Mouse (Mus musculus) gastrocnemius, adult 2 months (tissue): Measurements from ENCODE around the gene Usp32. TPM values are rescaled to one million over a fixed set of nuclear protein-coding genes. Genes with fewer than 3 reads are reported as not detected.

ENCODE experiments used
- DNase-seq: peaks from one replicate; pipeline ENCODE4 v3.0.0; 2022
- H3K27ac ChIP-seq: fragments of 200-600 bp; 2 replicates; pipeline ENCODE4 v1.8.1; 2022; ENCODE audit warnings: mild to moderate bottlenecking
- H3K4me3 ChIP-seq: fragments of 200-600 bp; 2 replicates; pipeline ENCODE4 v1.8.1; 2022; ENCODE audit warnings: mild to moderate bottlenecking, moderate library complexity
- CTCF ChIP-seq: fragments of 200-600 bp; IDR thresholded peaks from 2 replicates; pipeline ENCODE4 v1.8.1; 2022; ENCODE audit warnings: antibody characterized with exemption, mild to moderate bottlenecking, moderate library complexity
- intact Hi-C: fragments of 180-260 bp; cut with DNase I; formaldehyde crosslinking; loops from one replicate; pipeline ENCODE4 v1.15.1; 2025
- long read RNA-seq, 2 experiments: library from polyadenylated mRNA; stranded (forward); transcript quantifications; one replicate each; pipeline ENCODE4 v2.0.0; 2021
- total RNA-seq, 2 experiments: library from RNA; stranded (reverse); gene quantifications; 2 replicates each; pipeline ENCODE4 v1.2.3; 2021

The Usp32 gene
- 10 to 100 TPM; 11.3 to 12.0 TPM for total RNA-seq
- long read RNA-seq, experiment 1, partial matches to known transcripts = 2 of 3 reads
- long read RNA-seq, experiment 1, other reads (novel, unspliced or antisense) = 1 of 3 reads
- long read RNA-seq, experiment 2, partial matches to known transcripts = 1 of 1 reads
- long read RNA-seq, experiment 2, other reads (novel, unspliced or antisense) = 0 of 1 reads

DNA sequence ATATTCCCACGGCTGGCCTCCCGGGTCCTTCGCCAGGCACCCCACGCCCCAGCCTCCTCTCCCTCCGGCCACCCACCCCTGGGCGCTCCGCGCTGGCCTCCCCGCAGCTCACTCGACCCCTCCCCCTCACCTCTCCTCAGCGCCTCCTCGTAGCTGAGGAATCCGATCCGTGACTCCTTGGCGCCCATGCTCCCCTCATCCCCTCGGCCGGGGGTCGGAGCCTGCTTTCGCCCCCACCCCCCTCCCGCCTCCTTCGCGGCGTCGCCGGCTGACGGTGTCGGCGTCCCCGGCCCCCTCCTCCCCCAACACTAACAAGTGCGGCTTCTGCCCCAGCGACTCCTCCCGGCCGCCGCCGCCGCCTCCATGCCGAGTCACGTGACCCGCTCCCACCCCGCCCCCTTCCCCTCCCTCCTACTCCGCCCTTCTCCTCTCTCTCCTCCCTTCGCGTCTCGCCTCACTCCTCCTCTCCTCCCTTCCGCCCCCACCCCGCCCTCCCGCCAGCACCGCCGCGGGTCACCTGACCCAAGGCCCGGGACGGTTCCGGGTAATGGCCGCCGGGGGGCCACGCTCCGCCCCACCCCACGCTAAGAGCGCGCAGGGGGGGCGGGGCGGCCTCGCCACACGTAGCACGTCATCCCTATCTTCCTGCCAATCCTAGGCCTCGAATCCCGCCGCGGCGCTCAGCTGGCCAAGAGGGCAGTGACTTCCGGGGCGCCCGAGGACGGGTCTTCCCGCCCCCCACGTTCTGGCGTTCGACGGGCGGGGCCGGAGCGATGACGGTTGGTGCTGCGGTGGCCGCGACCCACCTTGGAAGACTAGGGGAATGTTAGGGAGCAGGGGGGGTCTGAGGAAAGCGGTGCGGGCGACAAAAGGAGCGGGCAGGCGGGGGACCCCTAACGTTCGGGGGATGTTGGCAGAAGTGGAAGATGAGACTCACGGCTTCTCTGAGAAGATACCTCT is at the start of gene Usp32:
TSS of gene Usp32 (minus strand) at position 581 of the 960 bp plus-strand sequence.
- no peak for TF ChIP-seq CTCF
- H3K4me3 ChIP-seq = peak within 1 kb of the TSS; percentile 94
- peak within 1 kb of the TSS; percentile 96 for H3K27ac ChIP-seq
- intact Hi-C loops = loop anchor here (10.0 kb wide), 1 partner anchor 265 kb away; the partner anchor contains the start of gene Ggnbp2
- peak; percentile 98 for DNase-seq

DNA sequence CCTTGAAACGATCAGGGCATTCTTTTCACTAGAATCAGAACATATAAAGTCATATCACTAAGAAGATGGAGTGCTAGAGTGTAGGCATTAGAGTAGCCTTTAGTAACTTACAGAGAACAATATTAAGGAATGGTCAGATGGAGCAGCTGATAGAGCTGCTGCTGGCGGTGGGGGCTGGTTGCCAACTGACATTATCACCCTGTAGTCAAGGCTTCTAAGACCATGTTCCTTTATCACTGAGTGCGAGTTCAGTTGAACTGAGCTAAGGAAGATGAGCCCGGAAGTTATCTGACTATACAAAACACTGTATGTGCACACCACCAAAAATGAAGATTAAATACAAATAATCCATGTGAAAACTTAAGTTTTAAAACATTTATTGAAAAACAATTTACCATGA is 49.1 kb upstream of the Usp32 start:
- no peak overlapping the region for H3K27ac ChIP-seq
- no peak for DNase-seq
- TF ChIP-seq CTCF = no peak
- intact Hi-C loops = no loop called here
- no peak overlapping the region for H3K4me3 ChIP-seq

DNA sequence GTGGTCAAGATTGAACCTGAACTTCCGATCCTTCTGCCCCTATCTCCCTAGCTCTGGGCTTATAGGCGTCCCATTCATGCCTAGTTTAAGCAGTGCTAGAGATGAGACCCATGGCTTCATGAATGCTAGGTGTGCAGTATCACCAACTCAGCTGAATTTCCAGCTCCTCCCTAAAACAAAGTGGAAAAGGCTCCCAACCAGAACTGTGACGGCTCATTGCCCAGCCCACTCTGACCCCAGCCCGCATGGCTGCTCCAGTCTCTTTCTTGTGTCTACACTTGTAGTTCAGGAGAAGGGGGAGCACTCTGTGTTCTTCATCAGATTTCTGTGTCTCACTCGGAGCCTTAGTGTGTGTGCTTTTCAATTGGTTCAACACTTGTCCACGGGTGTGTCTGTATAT is 44.9 kb upstream of the Usp32 start:
- no peak overlapping the region for H3K27ac ChIP-seq
- TF ChIP-seq CTCF = no peak
- no peak overlapping the region for H3K4me3 ChIP-seq
- no peak for DNase-seq
- intact Hi-C loops = loop anchor here (5.0 kb wide), 1 partner anchor 268 kb away; the partner anchor contains the start of gene Znhit3

- peak; percentile 34 for DNase-seq
- intact Hi-C loops = loop anchor here (5.0 kb wide), 1 partner anchor 267 kb away; the partner anchor contains the start of gene Znhit3
- Histone ChIP-seq H3K4me3 (no peak overlapping the region), H3K27ac (no peak overlapping the region)
- TF ChIP-seq CTCF = peak; percentile 68
Measured at GRCm38 (mm10) chr11:85184082-85184481, 44.1 kb upstream of the Usp32 start.

- DNase-seq = peak; percentile 19
- TF ChIP-seq CTCF = no peak
- Histone ChIP-seq H3K4me3 (peak overlapping the region; percentile 76), H3K27ac (0 out of 2 replicates have a peak overlapping the region, but pooled peaks have one; percentile 46)
- intact Hi-C loops = loop anchor here (5.0 kb wide), 1 partner anchor 266 kb away; the partner anchor contains the start of gene Znhit3
Measured at GRCm38 (mm10) chr11:85183284-85183779, 43.4 kb upstream of the Usp32 start.

DNA sequence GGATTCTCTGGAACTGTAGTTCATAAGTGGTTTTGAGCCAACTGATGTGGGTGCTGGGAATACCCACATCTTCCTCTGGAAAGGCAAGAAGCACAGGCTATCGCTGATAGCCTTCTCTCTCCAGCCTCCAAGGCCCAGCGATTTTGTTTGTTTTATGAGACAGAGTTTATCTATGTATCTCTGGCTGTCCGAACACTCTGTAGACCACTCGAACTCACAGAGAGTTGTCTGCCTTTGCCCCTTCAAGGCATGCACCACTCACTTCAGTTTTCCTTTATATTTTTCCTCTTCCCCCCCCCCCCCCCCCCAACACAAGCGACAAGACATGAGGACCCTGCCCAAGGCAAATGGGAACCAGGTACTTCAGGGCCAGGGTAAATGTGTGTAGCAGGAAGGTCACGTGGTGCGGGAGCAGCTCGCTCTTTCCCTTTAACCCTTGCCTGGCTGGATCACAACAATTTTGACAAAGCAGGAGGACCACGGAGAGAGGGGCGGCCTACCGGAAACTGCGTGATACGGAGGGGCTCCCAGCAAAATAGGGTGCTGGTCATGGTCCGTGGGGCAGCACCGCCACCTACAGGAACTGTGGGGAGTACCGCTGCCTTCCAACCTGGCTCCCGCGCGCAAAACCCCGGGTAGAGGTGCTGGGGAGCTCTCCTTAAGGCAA is 42.8 kb upstream of the Usp32 start:
- intact Hi-C loops = loop anchor here (5.0 kb wide), 1 partner anchor 265 kb away; the partner anchor contains the start of gene Znhit3
- DNase-seq = peak; percentile 69
- peak; percentile 78 for TF ChIP-seq CTCF
- Histone ChIP-seq H3K4me3 (peak overlapping the region; percentile 76), H3K27ac (peak overlapping the region; percentile 46; the same call in 1 of the 2 replicates)

DNA sequence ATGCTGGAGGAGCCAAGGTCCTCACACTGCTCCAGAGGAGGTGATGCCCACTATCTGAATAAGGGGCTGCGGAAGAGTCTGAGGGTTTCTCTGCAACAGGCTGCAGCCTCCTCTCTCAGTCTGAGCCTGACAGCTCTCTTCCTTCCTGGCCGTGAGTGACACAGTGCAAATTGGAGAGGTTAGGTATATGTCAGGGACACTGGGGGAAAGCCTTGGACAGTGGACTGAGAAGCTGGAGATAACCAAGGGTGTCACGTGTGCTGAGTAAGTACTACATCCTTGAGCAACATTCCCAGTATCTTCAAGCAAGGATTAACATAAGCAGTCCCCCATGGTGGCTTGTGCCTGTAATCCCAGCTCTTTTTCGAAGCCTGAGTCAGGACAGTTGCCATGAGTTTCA is 38.5 kb upstream of the Usp32 start:
- intact Hi-C loops = no loop called here
- DNase-seq = no peak
- TF ChIP-seq CTCF = no peak
- no peak overlapping the region for H3K27ac ChIP-seq
- no peak overlapping the region for H3K4me3 ChIP-seq

DNA sequence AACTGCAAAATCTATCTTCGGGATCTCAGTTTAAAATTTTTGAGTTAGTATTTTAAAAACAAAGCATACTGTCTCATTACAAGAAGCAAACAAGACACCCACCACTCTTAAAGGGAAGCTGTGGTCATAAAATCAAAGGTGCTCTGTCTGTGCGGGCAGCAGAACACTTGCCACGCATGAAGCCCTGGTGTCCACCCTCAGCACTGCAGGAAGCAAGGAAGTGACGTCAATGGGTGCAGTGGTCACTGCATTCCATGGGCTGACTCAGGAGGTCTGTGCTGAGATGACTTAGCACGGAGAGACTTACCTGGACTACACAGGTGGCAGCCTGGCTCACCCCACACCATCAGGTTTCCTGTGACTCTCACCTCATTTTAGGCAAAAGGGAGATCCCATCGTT is 37.8 kb upstream of the Usp32 start:
- TF ChIP-seq CTCF = no peak
- intact Hi-C loops = no loop called here
- Histone ChIP-seq H3K27ac (no peak overlapping the region), H3K4me3 (no peak overlapping the region)
- DNase-seq = no peak

DNA sequence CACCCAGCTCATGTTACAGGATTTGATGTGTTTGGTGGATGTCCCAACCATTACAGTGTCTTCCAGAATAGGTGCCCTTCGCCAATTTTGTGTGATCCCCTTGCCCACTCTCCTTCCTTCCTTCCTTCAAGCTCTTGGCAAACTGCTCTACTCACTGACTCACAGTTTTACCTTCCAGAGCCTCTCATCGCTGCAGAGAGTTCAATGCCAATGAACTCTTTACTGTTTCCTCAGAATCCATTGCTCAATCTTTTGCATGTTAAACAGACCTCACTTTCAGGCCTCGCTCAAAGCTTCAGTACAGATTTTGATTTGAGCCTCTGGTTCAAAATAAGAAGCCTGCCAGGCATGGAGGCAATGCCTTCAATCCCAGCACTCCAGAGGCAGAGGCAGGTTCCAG is 36.0 kb upstream of the Usp32 start:
- intact Hi-C loops = no loop called here
- no peak for TF ChIP-seq CTCF
- DNase-seq = no peak
- H3K27ac ChIP-seq = no peak overlapping the region
- H3K4me3 ChIP-seq = no peak overlapping the region

GRCm38 (mm10) chr11:85170833-85171232 is 30.9 kb upstream of the Usp32 start:
- no peak for TF ChIP-seq CTCF
- intact Hi-C loops = loop anchor here (1.0 kb wide), 1 partner anchor 90 kb away; no protein-coding TSS in a partner anchor
- no peak for DNase-seq
- Histone ChIP-seq H3K27ac (no peak overlapping the region), H3K4me3 (no peak overlapping the region)

DNA sequence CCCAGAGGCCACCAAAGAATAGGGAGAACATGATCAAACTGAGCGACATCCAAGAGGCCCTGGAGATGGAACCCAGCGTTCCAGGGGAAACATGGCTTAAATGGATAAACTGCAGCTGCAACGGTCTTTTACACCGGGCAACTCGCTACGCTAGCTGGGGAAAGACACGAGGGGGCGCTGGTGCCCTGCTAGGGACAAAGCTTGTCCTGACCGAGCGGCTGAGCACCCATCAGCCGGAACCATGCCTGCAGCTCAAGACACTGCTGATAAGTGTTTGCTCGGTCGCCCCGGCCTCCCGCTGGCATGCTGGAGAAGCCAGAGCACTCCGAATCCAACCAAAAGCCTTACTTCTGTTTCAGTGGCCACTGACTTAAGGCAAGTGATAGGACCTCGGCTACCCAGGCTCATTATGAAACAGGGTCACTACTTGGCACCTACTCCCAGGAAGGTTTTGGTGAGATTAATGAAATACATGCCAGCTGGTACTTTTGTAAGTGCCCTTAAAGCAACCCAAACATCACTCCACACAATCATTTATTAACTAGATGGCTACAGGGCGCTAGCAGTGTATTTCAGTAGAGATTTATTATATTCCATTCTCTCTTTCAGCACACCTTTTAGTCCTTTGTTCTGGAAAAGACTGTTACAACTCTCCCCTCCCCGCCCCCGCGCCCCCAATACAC is 30.2 kb upstream of the Usp32 start, which contains the start of gene 1700125H20Rik:
TSS of gene 1700125H20Rik (plus strand) at position 347 of the 683 bp plus-strand sequence.
- H3K4me3 ChIP-seq = peak within 1 kb of the TSS; percentile 64
- 0 out of 2 replicates have a peak within 1 kb of the TSS, but pooled peaks have one; percentile 16 for H3K27ac ChIP-seq
- DNase-seq = peak; percentile 93
- peak; percentile 98; the same call in 1 of the 2 replicates for TF ChIP-seq CTCF
- intact Hi-C loops = loop anchor here (1.0 kb wide), 1 partner anchor 91 kb away; no protein-coding TSS in a partner anchor
